Mouse (Mus musculus) ES-E14 (cell line): ENCODE results near the gene Epb41l4b. TPM values are rescaled to one million over a fixed set of nuclear protein-coding genes. Genes with fewer than 3 reads are reported as not detected.

Source experiments
- DNase-seq: peaks from one replicate; pipeline ENCODE4 v3.0.0-alpha.2; 2013; ENCODE audit warnings: low read depth, low spot score
- H3K27ac ChIP-seq: 2 replicates; pipeline ENCODE4 v1.5.1; 2012; ENCODE audit warnings: low read depth, mild to moderate bottlenecking, low read length, moderate library complexity, mixed read lengths; ENCODE audit not compliant: poor library complexity, insufficient read depth, severe bottlenecking
- H3K36me3 ChIP-seq: 2 replicates; pipeline ENCODE4 v1.6.1; 2012; ENCODE audit warnings: mild to moderate bottlenecking, low read length, moderate library complexity, mixed read lengths; ENCODE audit not compliant: control insufficient read depth, poor library complexity, insufficient read depth, severe bottlenecking
- H3K4me1 ChIP-seq, 2 experiments: fragments of 150-350 bp in 1 of 2; sonication (generic) in 1 of 2; 2 replicates each; pipeline ENCODE4 v1.6.1; 2012; ENCODE audit warnings: low read length in 2 of 2, mild to moderate bottlenecking in 1 of 2, mixed read lengths in 1 of 2; ENCODE audit not compliant: control insufficient read depth in 2 of 2, insufficient read depth in 2 of 2, poor library complexity in 1 of 2
- H3K4me3 ChIP-seq, 2 experiments: fragments of 150-350 bp in 1 of 2; sonication (generic) in 1 of 2; 2 replicates each; pipeline ENCODE4 v1.5.1; 2012; ENCODE audit warnings: low read length in 2 of 2, low read depth in 1 of 2, mild to moderate bottlenecking in 1 of 2, mixed read lengths in 1 of 2; ENCODE audit not compliant: insufficient read depth in 1 of 2, poor library complexity in 1 of 2, severe bottlenecking in 1 of 2
- H3K9ac ChIP-seq: 2 replicates; pipeline ENCODE4 v1.6.1; 2012; ENCODE audit warnings: low read depth, mild to moderate bottlenecking, low read length, mixed read lengths; ENCODE audit not compliant: poor library complexity, insufficient read depth, severe bottlenecking
- H3K9me3 ChIP-seq: fragments of 150-350 bp; sonication (generic); 2 replicates; pipeline ENCODE4 v1.6.1; 2012; ENCODE audit warnings: low read depth, mild to moderate bottlenecking, low read length; ENCODE audit not compliant: control insufficient read depth, insufficient read depth
- CHD2 ChIP-seq: IDR thresholded peaks from 2 replicates; pipeline ENCODE4 v1.6.1; 2014; ENCODE audit warnings: mild to moderate bottlenecking, low read depth, low read length, inconsistent platforms
- HCFC1 ChIP-seq: IDR thresholded peaks from 2 replicates; pipeline ENCODE4 v1.6.1; 2012; ENCODE audit warnings: low read length, inconsistent platforms, borderline replicate concordance; ENCODE audit not compliant: insufficient read depth
- MAFK ChIP-seq: IDR thresholded peaks from 2 replicates; pipeline ENCODE4 v1.6.1; 2014; ENCODE audit warnings: mild to moderate bottlenecking, low read depth, low read length, inconsistent platforms; ENCODE audit not compliant: insufficient read depth
- ZC3H11A ChIP-seq: IDR thresholded peaks from 2 replicates; pipeline ENCODE4 v1.6.1; 2012; ENCODE audit warnings: low read depth, mild to moderate bottlenecking, inconsistent platforms, low read length, borderline replicate concordance
- ZNF384 ChIP-seq: IDR thresholded peaks from 2 replicates; pipeline ENCODE4 v1.6.1; 2012; ENCODE audit warnings: low read depth, low read length, inconsistent platforms
- in situ Hi-C, 2 experiments: fragments of 600-800 bp; cut with MboI; formaldehyde crosslinking; loops; one replicate each; pipeline ENCODE4 v1.15.1; 2025; ENCODE audit warnings: low sequenced_read_pairs in 2 of 2, inconsistent platforms in 1 of 2; ENCODE audit not compliant: unreplicated experiment in 2 of 2
- total RNA-seq: library from RNA; depleted of rRNA; stranded (reverse); fragments of 300-350 nt; gene quantifications from 2 replicates; pipeline ENCODE4 v1.2.3, GENCODE M21; 2012

The Epb41l4b gene
- total RNA-seq, 1 experiment = 4.7 TPM

DNA sequence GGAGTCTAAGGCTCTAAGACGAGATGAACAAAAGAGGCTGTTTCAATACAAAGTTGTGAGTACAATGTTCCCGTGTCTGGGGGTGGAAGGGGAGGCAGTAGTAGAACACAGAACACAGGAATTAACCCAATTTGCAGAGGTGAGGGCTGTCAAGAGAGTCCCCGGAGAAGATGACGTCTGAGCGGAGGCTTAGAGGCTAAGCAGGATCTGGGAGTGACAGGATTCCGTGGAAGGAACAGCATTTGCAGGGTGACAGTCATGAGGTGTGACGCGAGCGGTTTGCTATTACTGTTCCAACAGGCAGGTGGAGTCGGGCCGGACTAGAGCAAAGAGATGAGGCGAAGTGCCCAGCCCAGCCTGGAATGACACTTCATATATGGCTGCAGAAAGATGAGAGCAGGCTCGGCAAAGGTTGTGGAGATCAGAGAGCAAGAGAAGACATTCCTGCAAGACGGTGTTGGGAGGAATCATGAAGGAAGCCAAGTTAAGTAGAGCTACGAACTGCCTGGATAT is 82.9 kb downstream of the Epb41l4b start:
- Histone ChIP-seq H3K36me3 (no peaks in the 10 kb centered on the region), H3K9ac (no peak overlapping the region), H3K4me3 (no peak overlapping the region), H3K4me1 (peaks cover 7 to 11% of the 10 kb centered on the region in 2 experiments; a peak in 3 of 4 replicates), H3K27ac (no peak overlapping the region), H3K9me3 (no peaks in the 10 kb centered on the region)
- in situ Hi-C loops = no loop called here
- TF ChIP-seq HCFC1 (no peak), MAFK (no peak), ZC3H11A (no peak), ZNF384 (no peak), CHD2 (no peak)
- no peak for DNase-seq

DNA sequence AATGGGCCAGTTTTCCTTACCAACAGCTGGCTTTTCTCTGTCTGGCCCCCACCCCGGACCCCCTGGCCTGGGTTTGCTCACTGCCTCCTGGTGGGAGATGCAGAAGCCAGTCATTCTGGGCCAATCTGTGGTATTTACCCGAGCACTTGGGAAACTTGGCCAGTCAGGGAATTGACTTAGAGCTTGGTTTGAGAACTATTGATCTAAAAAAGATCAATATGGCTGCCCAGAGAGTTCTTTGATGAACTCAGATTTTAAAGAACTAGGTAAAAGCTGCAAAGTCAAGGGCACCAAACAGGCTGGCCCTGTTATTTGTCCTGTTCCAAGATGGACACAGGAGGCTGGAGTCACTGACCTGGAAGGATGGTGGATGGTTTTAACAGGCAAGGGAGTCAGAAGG is 84.6 kb downstream of the Epb41l4b start:
- no peak for DNase-seq
- in situ Hi-C loops = no loop called here
- peaks cover 0 to under 1% of the 10 kb centered on the region in 2 experiments; a peak in 1 of 4 replicates for H3K4me1 ChIP-seq

DNA sequence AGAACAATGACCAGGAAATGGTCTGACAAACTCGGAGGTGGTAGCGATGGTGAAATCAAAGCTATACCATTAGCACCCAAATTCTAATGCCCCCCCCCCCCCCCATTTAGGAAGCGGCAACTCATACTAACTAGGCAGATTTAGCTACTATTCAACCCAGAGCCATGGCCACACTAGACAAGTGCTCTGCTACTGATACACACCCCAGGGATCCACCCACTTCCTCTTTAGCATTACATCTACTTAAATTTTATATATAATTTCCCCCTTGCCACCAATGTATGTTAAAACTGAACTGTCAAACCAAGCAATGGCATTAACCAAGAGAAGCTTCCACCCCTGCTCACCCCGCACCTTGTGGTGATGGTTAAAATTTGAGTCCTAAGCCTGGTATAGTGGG is 85.6 kb downstream of the Epb41l4b start:
- Histone ChIP-seq H3K9ac (no peak overlapping the region), H3K27ac (no peak overlapping the region), H3K36me3 (no peaks in the 10 kb centered on the region), H3K4me3 (no peak overlapping the region), H3K4me1 (no peaks in the 10 kb centered on the region), H3K9me3 (no peaks in the 10 kb centered on the region)
- in situ Hi-C loops = no loop called here
- no peak for DNase-seq
- TF ChIP-seq MAFK (no peak), ZNF384 (no peak), ZC3H11A (no peak), HCFC1 (no peak), CHD2 (no peak)

More for the DNA sequence above, 84.6 kb downstream of the Epb41l4b start:
- Histone ChIP-seq H3K27ac (no peak overlapping the region), H3K36me3 (no peaks in the 10 kb centered on the region), H3K4me3 (no peak overlapping the region), H3K9me3 (no peaks in the 10 kb centered on the region), H3K9ac (no peak overlapping the region)
- no peak for TF ChIP-seq HCFC1
- no peak for TF ChIP-seq ZNF384
- TF ChIP-seq CHD2 = no peak
- no peak for TF ChIP-seq MAFK
- TF ChIP-seq ZC3H11A = no peak

DNA sequence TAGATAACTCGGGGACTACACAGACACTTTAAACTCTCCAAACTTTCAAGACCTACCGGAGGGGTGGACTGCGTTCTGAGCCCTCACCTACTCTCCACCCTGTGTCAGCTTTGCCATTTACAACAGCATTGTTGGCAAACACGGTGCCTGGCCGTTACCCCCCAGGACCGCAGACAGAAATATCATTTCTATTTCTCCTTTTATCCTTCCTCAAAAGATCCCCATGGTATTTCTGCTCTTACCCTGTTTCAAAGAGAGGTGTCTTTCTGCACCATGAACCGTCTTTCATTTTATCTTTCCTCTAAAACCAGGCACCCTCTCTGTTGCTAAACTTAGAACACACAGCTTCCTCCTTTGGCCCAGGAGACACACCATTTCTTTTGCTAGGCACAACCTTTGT is 87.6 kb downstream of the Epb41l4b start:
- Histone ChIP-seq H3K9ac (no peak overlapping the region), H3K36me3 (no peaks in the 10 kb centered on the region), H3K4me3 (no peak overlapping the region), H3K9me3 (no peaks in the 10 kb centered on the region), H3K4me1 (no peaks in the 10 kb centered on the region), H3K27ac (no peak overlapping the region)
- DNase-seq = no peak
- no peak for TF ChIP-seq ZC3H11A
- no peak for TF ChIP-seq HCFC1
- TF ChIP-seq CHD2 = no peak
- no peak for TF ChIP-seq MAFK
- no peak for TF ChIP-seq ZNF384
- in situ Hi-C loops = no loop called here
